Mouse (Mus musculus) embryonic facial prominence, embryonic 15.5 days (tissue): Measurements from ENCODE around the gene Homer3. TPM values are rescaled to one million over a fixed set of nuclear protein-coding genes. Genes with fewer than 3 reads are reported as not detected.

Experiments
- ATAC-seq: fragments of 200-750 bp; cut with Nextera tagmentation; 2 replicates; pipeline ENCODE4 v1.8.0; 2017; ENCODE audit warnings: low read depth, moderate TSS enrichment; ENCODE audit not compliant: insufficient number of reproducible peaks, low FRiP score, low TSS enrichment
- H3K27ac ChIP-seq: fragments of 300-500 bp; sonication (generic); replicated peaks from 2 replicates; pipeline ENCODE4 v1.5.1; 2015; ENCODE audit warnings: mild to moderate bottlenecking, inconsistent platforms
- H3K27me3 ChIP-seq: fragments of 300-500 bp; sonication (generic); 2 replicates; pipeline ENCODE4 v1.6.1; 2015; ENCODE audit warnings: inconsistent platforms
- H3K36me3 ChIP-seq: fragments of 300-500 bp; sonication (generic); 2 replicates; pipeline ENCODE4 v1.6.1; 2015; ENCODE audit warnings: mild to moderate bottlenecking, inconsistent platforms
- H3K4me1 ChIP-seq: fragments of 300-500 bp; sonication (generic); 2 replicates; pipeline ENCODE4 v1.6.1; 2015; ENCODE audit warnings: inconsistent platforms
- H3K4me2 ChIP-seq: fragments of 300-500 bp; sonication (generic); replicated peaks from 2 replicates; pipeline ENCODE4 v1.6.1; 2015; ENCODE audit warnings: mild to moderate bottlenecking, inconsistent platforms
- H3K4me3 ChIP-seq: fragments of 300-500 bp; sonication (generic); replicated peaks from 2 replicates; pipeline ENCODE4 v1.5.1; 2015; ENCODE audit warnings: mild to moderate bottlenecking, inconsistent platforms
- H3K9ac ChIP-seq: fragments of 300-500 bp; sonication (generic); 2 replicates; pipeline ENCODE4 v1.6.1; 2015; ENCODE audit warnings: inconsistent platforms
- H3K9me3 ChIP-seq: fragments of 300-500 bp; sonication (generic); replicated peaks from 2 replicates; pipeline ENCODE4 v1.6.1; 2016; ENCODE audit warnings: inconsistent platforms
- WGBS: fragments of 180-500 bp; shearing (Covaris S2); methylation state at CpG from one replicate; pipeline ENCODE4 v1.1.7; 2015; 5-methylcytosine and 5-hydroxymethylcytosine counted together
- polyA plus RNA-seq: library from polyadenylated mRNA; unstranded; fragments of >200 nt; fragmentation: Nextera tagmentation; extraction: Ambion mirVana; gene quantifications from 2 replicates; pipeline ENCODE4 v1.2.1, GENCODE M21; 2015

Homer3 gene
- 43.2 and 49.4 TPM in 2 replicates for polyA plus RNA-seq

- Histone ChIP-seq H3K4me3 (peak within 1 kb of the TSS; percentile 90), H3K27me3 (no peaks in the 10 kb centered on the region), H3K27ac (peak within 1 kb of the TSS; percentile 84), H3K4me2 (peak within 1 kb of the TSS; percentile 90), H3K9ac (peak within 1 kb of the TSS; percentile 96), H3K4me1 (peaks cover 34% of the 10 kb centered on the region), H3K36me3 (peaks cover 27% of the 10 kb centered on the region), H3K9me3 (no peaks in the 10 kb centered on the region)
- WGBS = 2% methylated on average over 34 of the region's 36 CpGs
- peak; percentile 90 for ATAC-seq
Measured at GRCm38 (mm10) chr8:70282603-70283135, at the start of gene Homer3. Homer3 (plus strand) TSS chr8:70282827.

GRCm38 (mm10) chr8:70233606-70234005 lies 49.0 kb upstream of the Homer3 start:
- no peak for ATAC-seq
- H3K4me3 ChIP-seq = peak overlapping the region; percentile 89
- H3K27ac ChIP-seq = peak overlapping the region; percentile 97; the same call in 1 of the 2 replicates
- 6% methylated on average over 13 of the region's 13 CpGs for WGBS
- peaks cover 41% of the 10 kb centered on the region for H3K36me3 ChIP-seq
- no peaks in the 10 kb centered on the region for H3K27me3 ChIP-seq
- H3K9me3 ChIP-seq = no peaks in the 10 kb centered on the region
- H3K4me1 ChIP-seq = peaks cover 16% of the 10 kb centered on the region
- peak overlapping the region; percentile 71 for H3K9ac ChIP-seq
- peak overlapping the region; percentile 93 for H3K4me2 ChIP-seq

- peak within 1 kb of the TSS; percentile 78 for H3K9ac ChIP-seq
- peak within 1 kb of the TSS; percentile 89 for H3K4me3 ChIP-seq
- under 1% methylated on average over 67 of the region's 67 CpGs for WGBS
- peak within 1 kb of the TSS; percentile 93 for H3K4me2 ChIP-seq
- ATAC-seq = peak; percentile 96
- no peaks in the 10 kb centered on the region for H3K27me3 ChIP-seq
- peaks cover 16% of the 10 kb centered on the region for H3K4me1 ChIP-seq
- peaks cover 44% of the 10 kb centered on the region for H3K36me3 ChIP-seq
- H3K27ac ChIP-seq = peak within 1 kb of the TSS; percentile 97
- no peaks in the 10 kb centered on the region for H3K9me3 ChIP-seq
Measured at GRCm38 (mm10) chr8:70234080-70234780, 48.4 kb upstream of the Homer3 start, which contains the start of the genes Sugp2 and Armc6. Sugp2 (plus strand) TSS chr8:70234226. Armc6 (minus strand) TSS chr8:70234466.

GRCm38 (mm10) chr8:70234781-70235128 lies 47.9 kb upstream of the Homer3 start:
- Histone ChIP-seq H3K9ac (peak overlapping the region; percentile 78), H3K27me3 (no peaks in the 10 kb centered on the region), H3K9me3 (no peaks in the 10 kb centered on the region), H3K4me2 (peak overlapping the region; percentile 93), H3K27ac (peak overlapping the region; percentile 97), H3K36me3 (peaks cover 43% of the 10 kb centered on the region), H3K4me1 (peaks cover 16% of the 10 kb centered on the region), H3K4me3 (peak overlapping the region; percentile 89)
- no peak for ATAC-seq
- 0% methylated on average over 15 of the region's 15 CpGs for WGBS

- Histone ChIP-seq H3K27me3 (no peaks in the 10 kb centered on the region), H3K27ac (no peak overlapping the region), H3K4me3 (no peak overlapping the region), H3K9ac (no peak overlapping the region), H3K36me3 (peaks cover 59% of the 10 kb centered on the region), H3K9me3 (no peaks in the 10 kb centered on the region), H3K4me2 (no peak overlapping the region), H3K4me1 (peaks cover 16% of the 10 kb centered on the region)
- no peak for ATAC-seq
- WGBS = 88% methylated on average over 2 of the region's 2 CpGs
Measured at GRCm38 (mm10) chr8:70237842-70238241, 44.8 kb upstream of the Homer3 start.

- H3K4me1 ChIP-seq = peaks cover 5% of the 10 kb centered on the region
- H3K4me3 ChIP-seq = no peak overlapping the region
- H3K27ac ChIP-seq = no peak overlapping the region
- H3K36me3 ChIP-seq = peaks cover 79% of the 10 kb centered on the region
- H3K9ac ChIP-seq = no peak overlapping the region
- no peak; the same call in 1 of the 2 replicates for ATAC-seq
- H3K4me2 ChIP-seq = no peak overlapping the region
- H3K9me3 ChIP-seq = no peaks in the 10 kb centered on the region
- H3K27me3 ChIP-seq = no peaks in the 10 kb centered on the region
- WGBS = 74% methylated on average over 5 of the region's 5 CpGs
Measured at GRCm38 (mm10) chr8:70240642-70241041, 42.0 kb upstream of the Homer3 start.

GRCm38 (mm10) chr8:70246622-70247021 lies 36.0 kb upstream of the Homer3 start:
- Histone ChIP-seq H3K27ac (no peak overlapping the region), H3K4me2 (no peak overlapping the region), H3K4me3 (no peak overlapping the region), H3K9me3 (no peaks in the 10 kb centered on the region), H3K27me3 (no peaks in the 10 kb centered on the region), H3K4me1 (no peaks in the 10 kb centered on the region), H3K36me3 (peaks cover 87% of the 10 kb centered on the region), H3K9ac (no peak overlapping the region)
- WGBS = 79% methylated on average over 6 of the region's 6 CpGs
- no peak for ATAC-seq

GRCm38 (mm10) chr8:70247841-70248240 lies 34.8 kb upstream of the Homer3 start:
- no peak overlapping the region for H3K4me3 ChIP-seq
- H3K4me2 ChIP-seq = no peak overlapping the region

GRCm38 (mm10) chr8:70254628-70255027 lies 28.0 kb upstream of the Homer3 start:
- Histone ChIP-seq H3K36me3 (peaks cover 98% of the 10 kb centered on the region), H3K9ac (no peak overlapping the region), H3K4me1 (no peaks in the 10 kb centered on the region), H3K27me3 (no peaks in the 10 kb centered on the region), H3K9me3 (no peaks in the 10 kb centered on the region), H3K27ac (no peak overlapping the region), H3K4me2 (no peak overlapping the region), H3K4me3 (no peak overlapping the region)
- ATAC-seq = no peak
- 78% methylated on average over 1 of the region's 1 CpGs for WGBS

More at GRCm38 (mm10) chr8:70247841-70248240, 34.8 kb upstream of the Homer3 start:
- WGBS = 85% methylated on average over 3 of the region's 3 CpGs
- H3K9ac ChIP-seq = no peak overlapping the region
- H3K4me1 ChIP-seq = no peaks in the 10 kb centered on the region
- H3K9me3 ChIP-seq = no peaks in the 10 kb centered on the region
- H3K36me3 ChIP-seq = peaks cover 88% of the 10 kb centered on the region
- no peak overlapping the region for H3K27ac ChIP-seq
- no peak for ATAC-seq
- no peaks in the 10 kb centered on the region for H3K27me3 ChIP-seq

- ATAC-seq = no peak
- peaks cover 99% of the 10 kb centered on the region for H3K36me3 ChIP-seq
- H3K4me3 ChIP-seq = no peak overlapping the region
- no peak overlapping the region for H3K27ac ChIP-seq
- no peak overlapping the region for H3K4me2 ChIP-seq
- H3K4me1 ChIP-seq = no peaks in the 10 kb centered on the region
- 85% methylated on average over 3 of the region's 3 CpGs for WGBS
- H3K27me3 ChIP-seq = no peaks in the 10 kb centered on the region
- H3K9me3 ChIP-seq = no peaks in the 10 kb centered on the region
- no peak overlapping the region for H3K9ac ChIP-seq
Measured at GRCm38 (mm10) chr8:70257456-70257855, 25.2 kb upstream of the Homer3 start.

- no peak overlapping the region for H3K9ac ChIP-seq
- no peak for ATAC-seq
- no peak overlapping the region for H3K4me3 ChIP-seq
- H3K4me2 ChIP-seq = no peak overlapping the region
- 96% methylated on average over 5 of the region's 5 CpGs for WGBS
- peaks cover 99% of the 10 kb centered on the region for H3K36me3 ChIP-seq
- no peaks in the 10 kb centered on the region for H3K27me3 ChIP-seq
- H3K27ac ChIP-seq = no peak overlapping the region
- H3K9me3 ChIP-seq = no peaks in the 10 kb centered on the region
- H3K4me1 ChIP-seq = no peaks in the 10 kb centered on the region
Measured at GRCm38 (mm10) chr8:70258600-70258999, 24.0 kb upstream of the Homer3 start.
